Mouse (Mus musculus) G1E-ER4 (cell line): Measurements from ENCODE around the gene Mrpl12. TPM values are rescaled to one million over a fixed set of nuclear protein-coding genes. Genes with fewer than 3 reads are reported as not detected.

ENCODE experiments used
- GATA1 ChIP-seq: IDR thresholded peaks from one replicate; pipeline ENCODE4 v1.8.0; 2012; ENCODE audit warnings: low read length, inconsistent platforms
- polyA plus RNA-seq: library from polyadenylated mRNA; stranded (reverse); fragments of >175 nt; gene quantifications from 2 replicates; pipeline ENCODE4 v1.2.3, GENCODE M21; 2012

Mrpl12 gene
- polyA plus RNA-seq, 1 experiment: 743 TPM

- no peak for TF ChIP-seq GATA1
Measured at GRCm38 (mm10) chr11:120492878-120493203, 8.4 kb downstream of the Mrpl12 start.

- no peak for TF ChIP-seq GATA1
Measured at GRCm38 (mm10) chr11:120493351-120493750, 8.9 kb downstream of the Mrpl12 start.

- TF ChIP-seq GATA1: no peak
Measured at GRCm38 (mm10) chr11:120493911-120494310, 9.5 kb downstream of the Mrpl12 start.

- TF ChIP-seq GATA1: no peak
Measured at GRCm38 (mm10) chr11:120497436-120497835, 13.0 kb downstream of the Mrpl12 start.

GRCm38 (mm10) chr11:120498226-120498625 lies 13.8 kb downstream of the Mrpl12 start:
- no peak for TF ChIP-seq GATA1

GRCm38 (mm10) chr11:120498891-120499290 lies 14.5 kb downstream of the Mrpl12 start:
- no peak for TF ChIP-seq GATA1

GRCm38 (mm10) chr11:120499894-120500293 lies 15.5 kb downstream of the Mrpl12 start:
- no peak for TF ChIP-seq GATA1

GRCm38 (mm10) chr11:120500357-120500756 lies 15.9 kb downstream of the Mrpl12 start:
- no peak for TF ChIP-seq GATA1

- TF ChIP-seq GATA1: no peak
Measured at GRCm38 (mm10) chr11:120501018-120501417, 16.6 kb downstream of the Mrpl12 start.

GRCm38 (mm10) chr11:120501701-120502100 lies 17.3 kb downstream of the Mrpl12 start:
- no peak for TF ChIP-seq GATA1

- TF ChIP-seq GATA1: no peak
Measured at GRCm38 (mm10) chr11:120505661-120506060, 21.2 kb downstream of the Mrpl12 start.

- no peak for TF ChIP-seq GATA1
Measured at GRCm38 (mm10) chr11:120506899-120507298, 22.5 kb downstream of the Mrpl12 start.

- TF ChIP-seq GATA1: no peak
Measured at GRCm38 (mm10) chr11:120507611-120508289, 23.3 kb downstream of the Mrpl12 start.

GRCm38 (mm10) chr11:120508290-120508870 lies 24.0 kb downstream of the Mrpl12 start:
- TF ChIP-seq GATA1: no peak

- TF ChIP-seq GATA1: no peak
Measured at GRCm38 (mm10) chr11:120509940-120510339, 25.5 kb downstream of the Mrpl12 start.

- no peak for TF ChIP-seq GATA1
Measured at GRCm38 (mm10) chr11:120510375-120511030, 26.1 kb downstream of the Mrpl12 start.
